Mouse (Mus musculus) C2C12 (cell line): ENCODE results near the gene Trim34a.

Experiments used
- CTCF ChIP-seq: IDR thresholded peaks from one replicate; pipeline ENCODE4 v1.5.1; 2011; ENCODE audit not compliant: control insufficient read depth, insufficient read depth, insufficient read length
- MAX ChIP-seq: IDR thresholded peaks from one replicate; pipeline ENCODE4 v1.6.1; 2011; ENCODE audit warnings: mild to moderate bottlenecking, control low read depth

DNA sequence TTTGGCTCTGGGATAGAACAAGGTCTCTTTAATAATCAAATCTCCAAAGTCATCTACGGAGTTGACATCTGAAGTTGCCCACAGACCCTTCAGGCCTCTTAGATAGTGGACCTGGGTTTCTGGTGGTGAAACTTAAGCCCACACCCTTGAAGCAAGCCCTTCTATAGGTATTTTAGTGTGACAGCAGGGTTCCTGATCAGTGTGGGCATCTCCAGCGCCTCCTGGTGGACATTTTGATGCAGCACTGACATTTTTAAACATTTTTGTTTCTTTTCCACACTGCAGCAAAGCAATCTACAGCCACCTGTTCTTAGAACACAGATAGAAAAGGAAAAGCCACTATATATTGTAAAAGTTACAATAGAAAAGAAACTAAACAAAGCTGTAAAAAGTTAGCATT lies 13.1 kb upstream of the Trim34a start:
- TF ChIP-seq CTCF (no peak), MAX (no peak)
